Mouse (Mus musculus): ENCODE results near the gene CK137956. TPM values are rescaled to one million over a fixed set of nuclear protein-coding genes. Genes with fewer than 3 reads are reported as not detected.

The CK137956 gene
- not detected in 2 replicates for polyA plus RNA-seq (2016; fragmentation: Nextera tagmentation; extraction: Ambion mirVana)

DNA sequence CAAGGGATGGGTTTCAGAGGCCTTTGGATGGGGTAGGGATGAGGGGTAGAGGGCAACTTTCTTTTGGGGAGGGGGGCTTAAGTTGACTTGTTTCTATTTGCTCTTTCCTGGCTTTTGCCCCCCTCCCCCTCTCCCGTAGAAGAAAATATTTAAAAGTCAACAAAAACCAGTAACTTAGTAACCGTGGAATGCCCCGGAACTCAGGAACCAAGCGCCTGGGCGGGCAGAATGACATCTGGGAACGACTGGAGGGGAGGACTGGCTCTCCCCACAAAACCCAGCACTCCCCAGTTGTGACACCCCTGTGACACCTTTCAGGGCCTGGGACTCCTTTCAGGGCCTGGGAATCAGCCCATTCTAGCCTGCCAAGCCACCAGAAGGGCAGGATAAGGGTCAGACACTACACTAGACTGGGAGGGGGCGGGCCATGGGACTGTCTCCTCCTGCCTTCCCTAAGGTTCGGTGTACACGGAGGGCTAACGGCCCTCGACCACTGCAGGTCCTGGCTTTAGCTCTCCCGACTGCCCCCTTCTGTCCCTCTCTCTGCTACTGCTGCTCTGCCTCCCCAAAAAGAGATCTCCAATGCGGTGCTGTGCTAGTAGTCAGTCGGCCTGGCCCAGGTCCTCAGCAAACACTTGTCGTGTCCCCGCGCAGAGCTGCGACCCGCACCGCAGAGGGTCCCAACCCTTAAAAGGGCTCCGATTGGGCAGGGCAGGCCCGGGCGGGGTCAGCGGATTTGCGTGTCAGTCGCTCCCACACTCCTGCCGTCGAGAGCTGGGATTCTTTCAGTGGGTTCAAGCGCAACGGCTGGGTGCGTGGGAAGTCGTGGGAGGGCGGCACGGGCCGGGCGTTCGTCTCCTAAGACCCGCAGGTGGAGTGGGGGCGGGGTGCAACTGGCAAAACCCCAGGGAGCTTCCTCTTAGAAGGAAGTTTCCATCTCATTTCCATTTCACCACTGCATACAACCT lies at the start of gene CK137956:
Gene CK137956, minus strand, starts transcription at position 51 of the 968 bp plus-strand sequence.
- no peak within 1 kb of the TSS for H3K4me3 ChIP-seq
- no peaks in the 10 kb centered on the region for H3K9me3 ChIP-seq
- H3K36me3 ChIP-seq, result no peaks in the 10 kb centered on the region
- no peak within 1 kb of the TSS for H3K27ac ChIP-seq
- peaks cover 66% of the 10 kb centered on the region for H3K27me3 ChIP-seq (ENCODE audit: insufficient read depth, poor library complexity, severe bottlenecking)
- no peak for DNase-seq (ENCODE audit: low spot score)
- 3% methylated on average over 39 of the region's 39 CpGs for WGBS
- H3K4me1 ChIP-seq, result peaks cover 4% of the 10 kb centered on the region; the same call in 1 of the 2 replicates

DNA sequence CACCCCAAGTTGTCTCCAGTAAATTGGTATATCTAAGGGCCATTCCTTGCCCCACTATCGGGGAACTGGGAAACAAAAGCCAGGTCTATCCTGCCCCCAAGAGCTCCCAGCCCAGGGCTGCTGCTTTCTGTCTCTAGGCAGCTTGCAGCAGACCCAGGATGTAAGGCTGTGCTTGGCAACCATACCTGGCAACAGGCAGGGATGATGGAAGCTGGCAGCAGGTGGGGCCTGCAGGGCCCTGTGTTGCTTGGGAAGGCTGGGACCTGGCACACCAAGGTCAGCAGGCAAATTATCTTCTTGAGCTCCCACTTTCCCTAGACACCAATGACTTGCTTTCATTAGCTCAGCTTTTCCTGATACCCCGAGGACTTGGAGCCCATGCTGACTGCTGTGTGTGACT lies 48.7 kb upstream of the CK137956 start:
- 68% methylated on average over 2 of the region's 2 CpGs for WGBS
- Histone ChIP-seq H3K27ac (no peak overlapping the region), H3K27me3 (ENCODE audit: insufficient read depth, poor library complexity, severe bottlenecking) (peaks cover 8% of the 10 kb centered on the region; the same call in 1 of the 2 replicates), H3K36me3 (no peaks in the 10 kb centered on the region), H3K4me3 (no peak overlapping the region), H3K4me1 (peaks cover 6% of the 10 kb centered on the region; the same call in 1 of the 2 replicates), H3K9me3 (no peaks in the 10 kb centered on the region)
- DNase-seq (ENCODE audit: low spot score), result no peak

DNA sequence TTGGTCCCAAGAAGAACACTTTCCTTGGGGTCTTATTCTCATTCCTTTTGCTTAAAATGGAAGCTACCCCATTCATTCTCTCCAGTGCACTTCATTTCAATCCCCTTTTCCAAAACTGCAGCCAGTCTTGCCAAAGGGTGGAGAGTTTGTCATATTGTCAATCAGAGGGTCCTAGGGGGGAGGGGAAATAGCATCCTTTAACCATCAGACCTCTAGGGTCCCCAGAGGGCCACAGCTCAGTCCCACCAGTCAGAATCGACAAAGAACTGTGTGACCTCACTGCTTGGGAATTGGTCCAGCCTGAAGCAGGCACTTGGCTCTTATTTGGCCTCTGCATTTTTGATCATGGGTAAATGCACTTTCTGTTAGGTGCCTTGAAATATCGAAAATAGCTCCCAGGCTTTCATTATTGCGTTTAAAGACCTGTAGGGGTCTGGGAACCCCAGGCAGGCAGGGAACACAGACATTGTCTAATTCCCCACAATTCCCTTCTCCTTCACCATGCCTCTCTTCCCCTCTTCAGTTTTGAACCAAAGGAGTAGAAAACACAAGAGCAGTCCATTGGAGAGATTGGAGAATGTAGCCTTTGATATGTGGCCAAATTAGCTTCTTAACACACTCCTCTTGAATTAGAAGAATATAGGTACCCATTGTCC lies 34.2 kb upstream of the CK137956 start:
- no peak for DNase-seq (ENCODE audit: low spot score)

DNA sequence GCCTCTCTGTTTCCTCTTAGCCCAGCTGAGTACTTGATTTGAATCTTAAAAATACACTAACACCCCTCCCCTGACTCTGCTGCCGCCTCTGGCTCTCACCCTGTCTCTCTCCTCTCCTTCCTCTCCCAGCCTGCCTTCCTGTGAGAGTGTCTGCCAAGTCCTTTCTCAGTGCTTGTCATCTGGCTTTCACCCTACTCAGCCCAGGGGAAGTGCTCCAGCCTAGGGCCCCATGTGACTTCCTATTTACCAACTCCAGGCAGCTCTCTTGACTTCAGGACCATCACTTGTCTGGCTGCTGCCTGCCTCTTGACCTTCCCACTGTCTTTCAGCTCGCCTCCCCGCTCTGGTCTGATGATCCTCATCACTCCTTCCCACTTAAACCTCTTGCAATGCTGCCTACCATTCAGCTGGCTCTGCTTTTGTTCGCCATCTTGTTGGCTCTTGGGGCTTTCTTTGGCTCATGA lies 31.9 kb upstream of the CK137956 start:
- Histone ChIP-seq H3K4me1 (0 out of 2 replicates have a peak, but pooled peaks cover 5% of the 10 kb centered on the region), H3K4me3 (no peak overlapping the region), H3K27ac (no peak overlapping the region), H3K36me3 (no peaks in the 10 kb centered on the region), H3K9me3 (no peaks in the 10 kb centered on the region), H3K27me3 (ENCODE audit: insufficient read depth, poor library complexity, severe bottlenecking) (peaks cover 9% of the 10 kb centered on the region; the same call in 1 of the 2 replicates)
- DNase-seq (ENCODE audit: low spot score), result no peak
- WGBS, result 55% methylated on average over 4 of the region's 4 CpGs

More for the DNA sequence above, 34.2 kb upstream of the CK137956 start:
- peaks cover 3% of the 10 kb centered on the region; the same call in 1 of the 2 replicates for H3K27me3 ChIP-seq (ENCODE audit: insufficient read depth, poor library complexity, severe bottlenecking)
- H3K27ac ChIP-seq, result no peak overlapping the region
- no peaks in the 10 kb centered on the region for H3K36me3 ChIP-seq
- no peak overlapping the region for H3K4me3 ChIP-seq
- H3K4me1 ChIP-seq, result 0 out of 2 replicates have a peak, but pooled peaks cover 5% of the 10 kb centered on the region
- 63% methylated on average over 3 of the region's 3 CpGs for WGBS
- no peaks in the 10 kb centered on the region for H3K9me3 ChIP-seq

DNA sequence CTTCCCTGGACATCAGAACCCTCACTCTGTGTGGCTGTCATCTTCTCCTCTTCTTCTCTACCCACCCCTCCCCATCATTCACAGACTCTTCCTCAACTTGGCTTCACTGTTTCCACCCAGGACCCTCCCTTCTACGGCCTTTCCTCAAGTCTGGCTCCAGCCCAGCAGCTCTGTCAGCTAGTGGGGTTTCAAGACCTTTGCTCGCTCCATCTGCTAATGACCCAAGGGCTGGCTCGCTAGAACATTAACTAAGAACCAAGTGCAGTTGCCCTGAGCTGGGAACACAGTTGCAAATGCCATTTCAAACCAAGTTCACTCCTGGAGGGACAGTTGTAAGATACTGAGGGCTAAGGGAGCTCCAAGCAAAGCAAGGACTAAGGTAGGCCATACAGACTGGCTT lies 28.5 kb upstream of the CK137956 start:
- 76% methylated on average over 3 of the region's 3 CpGs for WGBS
- H3K4me3 ChIP-seq, result no peak overlapping the region
- H3K36me3 ChIP-seq, result no peaks in the 10 kb centered on the region
- H3K27me3 ChIP-seq (ENCODE audit: insufficient read depth, poor library complexity, severe bottlenecking), result peaks cover 6% of the 10 kb centered on the region; the same call in 1 of the 2 replicates
- no peaks in the 10 kb centered on the region for H3K9me3 ChIP-seq
- 0 out of 2 replicates have a peak, but pooled peaks cover 5% of the 10 kb centered on the region for H3K4me1 ChIP-seq
- no peak for DNase-seq (ENCODE audit: low spot score)
- H3K27ac ChIP-seq, result no peak overlapping the region

DNA sequence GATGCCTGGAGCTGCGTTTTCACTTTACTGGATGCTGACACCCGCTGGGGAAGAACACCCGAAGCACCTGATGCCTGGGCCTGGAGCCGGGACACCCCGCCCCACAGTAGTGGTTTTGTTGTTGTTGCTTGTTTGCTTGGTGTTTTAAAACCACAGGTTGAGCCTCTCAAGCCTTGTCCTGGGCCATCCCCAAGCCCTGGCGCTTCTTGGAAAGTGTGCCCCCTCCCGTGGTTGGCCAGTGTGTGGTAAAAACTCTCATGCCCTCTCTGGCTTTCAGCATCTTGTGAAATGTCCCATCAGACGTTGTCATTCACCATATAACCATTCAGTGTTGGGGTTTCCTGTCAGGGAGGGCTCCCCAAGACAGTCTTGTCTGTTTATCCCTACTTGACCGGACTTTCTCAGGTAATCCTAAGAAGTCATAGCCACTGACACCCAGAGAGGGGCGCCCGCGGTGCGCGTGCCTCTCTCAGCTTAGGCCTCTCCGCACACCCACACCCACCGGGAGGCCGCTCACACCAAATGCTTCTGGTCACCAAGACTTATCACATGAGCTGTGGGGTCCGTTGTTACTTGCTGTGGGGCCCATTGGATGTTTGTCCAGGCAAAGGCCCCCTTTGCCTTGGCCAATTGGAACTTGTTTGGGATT lies 18.7 kb upstream of the CK137956 start:
- no peak for DNase-seq (ENCODE audit: low spot score)
- Histone ChIP-seq H3K36me3 (no peaks in the 10 kb centered on the region), H3K9me3 (no peaks in the 10 kb centered on the region), H3K27me3 (ENCODE audit: insufficient read depth, poor library complexity, severe bottlenecking) (peaks cover 85% of the 10 kb centered on the region), H3K4me1 (peaks cover 19% of the 10 kb centered on the region), H3K4me3 (no peak overlapping the region), H3K27ac (no peak overlapping the region)
- WGBS, result 4% methylated on average over 18 of the region's 18 CpGs

DNA sequence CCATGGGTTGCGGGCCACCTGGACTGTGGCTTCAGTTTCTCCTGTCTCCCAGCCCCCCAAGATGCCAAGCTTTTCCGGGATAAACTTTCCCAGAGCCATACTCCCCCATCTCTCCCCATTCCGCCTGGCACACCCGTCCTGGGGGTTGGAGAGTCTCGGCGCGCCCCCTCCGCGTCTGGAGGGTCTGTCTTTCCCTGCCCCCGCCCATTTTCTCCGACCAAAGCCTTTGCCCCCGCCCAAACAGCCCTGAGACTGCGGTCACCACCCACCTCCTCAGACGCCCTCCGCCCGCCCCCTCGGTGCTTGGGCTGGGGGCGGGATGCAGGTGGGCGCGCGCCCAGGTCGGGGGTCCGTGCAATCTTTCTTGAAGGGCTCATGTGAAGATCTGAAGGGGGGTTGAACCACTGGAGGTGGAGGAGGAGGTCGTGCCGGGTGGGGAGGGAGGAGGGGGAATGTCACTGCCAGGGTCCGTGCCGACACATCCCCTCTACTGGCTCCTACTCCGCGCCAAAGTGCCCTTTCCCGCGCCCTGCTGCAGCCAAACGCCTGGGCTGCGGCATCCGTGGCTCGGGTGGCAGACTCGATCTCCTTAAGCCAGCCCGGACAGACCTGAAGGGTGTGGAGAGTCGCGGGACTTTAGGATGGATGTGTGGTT lies 17.9 kb upstream of the CK137956 start:
- DNase-seq (ENCODE audit: low spot score), result no peak
- WGBS, result 1% methylated on average over 39 of the region's 39 CpGs
- Histone ChIP-seq H3K27ac (no peak overlapping the region), H3K9me3 (no peaks in the 10 kb centered on the region), H3K27me3 (ENCODE audit: insufficient read depth, poor library complexity, severe bottlenecking) (peaks cover 88% of the 10 kb centered on the region), H3K4me3 (peak overlapping the region; percentile 65), H3K4me1 (peaks cover 19% of the 10 kb centered on the region), H3K36me3 (no peaks in the 10 kb centered on the region)

DNA sequence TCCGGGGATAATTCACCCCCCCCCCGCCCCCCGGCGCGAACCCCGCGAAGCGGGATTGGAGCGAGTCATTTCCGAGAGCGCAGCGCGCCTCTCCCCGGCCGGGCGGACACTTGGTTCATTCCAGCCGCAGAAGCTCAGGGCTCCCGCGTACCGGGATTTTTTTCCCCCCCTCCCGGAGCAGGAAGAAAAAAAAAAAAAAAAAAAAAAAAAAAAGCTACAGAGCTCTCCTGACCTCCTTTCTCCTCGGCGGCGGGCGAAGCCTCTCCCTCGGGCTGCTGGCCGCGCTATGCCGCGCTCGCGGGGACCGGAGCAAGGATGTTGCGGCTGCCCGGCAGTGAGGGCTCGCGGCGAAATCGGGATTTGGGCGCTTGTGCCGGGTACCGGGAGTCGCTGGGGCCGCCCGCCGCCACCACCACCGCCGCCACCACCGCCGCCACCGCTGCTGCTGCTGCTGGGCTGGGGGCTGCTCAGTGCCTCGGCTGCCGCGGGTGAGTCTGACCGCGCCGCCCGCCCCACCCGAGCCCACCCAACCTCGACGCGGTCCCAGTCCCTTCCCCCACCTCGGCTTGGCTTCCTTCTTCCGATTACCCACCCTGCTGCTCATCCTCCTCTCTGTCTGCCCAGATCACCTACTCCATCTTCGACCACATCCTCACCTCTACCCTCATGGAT lies 17.2 kb upstream of the CK137956 start, which contains the start of gene Csmd2:
Gene Csmd2, plus strand, starts transcription at position 74 of the 672 bp plus-strand sequence.
- Histone ChIP-seq H3K4me3 (peak within 1 kb of the TSS; percentile 65), H3K36me3 (no peaks in the 10 kb centered on the region), H3K27ac (peak within 1 kb of the TSS; percentile 47; the same call in 1 of the 2 replicates), H3K4me1 (peaks cover 19% of the 10 kb centered on the region), H3K9me3 (no peaks in the 10 kb centered on the region), H3K27me3 (ENCODE audit: insufficient read depth, poor library complexity, severe bottlenecking) (peaks cover 81% of the 10 kb centered on the region)
- no peak for DNase-seq (ENCODE audit: low spot score)
- WGBS, result 0% methylated on average over 50 of the region's 65 CpGs

DNA sequence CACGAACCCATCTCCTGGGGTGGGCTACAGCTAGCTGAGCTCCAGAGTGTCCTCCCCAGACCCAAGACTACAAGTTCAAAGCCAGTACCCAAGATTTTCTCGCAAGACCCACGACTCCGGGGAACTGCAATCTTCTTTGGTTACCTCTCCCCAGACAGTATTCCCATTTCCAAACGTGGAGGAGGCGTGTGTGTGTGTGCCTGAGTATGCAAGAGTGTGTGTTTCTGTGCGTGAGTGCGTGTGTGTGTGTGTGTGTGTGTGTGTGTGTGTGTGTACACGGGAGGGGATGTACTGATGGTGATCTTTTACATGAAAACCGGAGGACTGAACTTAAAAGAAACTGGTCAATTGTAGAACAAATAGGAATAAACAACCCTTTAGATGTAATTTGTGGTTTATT lies 16.5 kb upstream of the CK137956 start:
- H3K9me3 ChIP-seq, result no peaks in the 10 kb centered on the region
- no peaks in the 10 kb centered on the region for H3K36me3 ChIP-seq
- peaks cover 19% of the 10 kb centered on the region for H3K4me1 ChIP-seq
- no peak overlapping the region for H3K27ac ChIP-seq
- H3K4me3 ChIP-seq, result peak overlapping the region; percentile 65
- H3K27me3 ChIP-seq (ENCODE audit: insufficient read depth, poor library complexity, severe bottlenecking), result peaks cover 75% of the 10 kb centered on the region
- 5% methylated on average over 10 of the region's 10 CpGs for WGBS
- DNase-seq (ENCODE audit: low spot score), result no peak

DNA sequence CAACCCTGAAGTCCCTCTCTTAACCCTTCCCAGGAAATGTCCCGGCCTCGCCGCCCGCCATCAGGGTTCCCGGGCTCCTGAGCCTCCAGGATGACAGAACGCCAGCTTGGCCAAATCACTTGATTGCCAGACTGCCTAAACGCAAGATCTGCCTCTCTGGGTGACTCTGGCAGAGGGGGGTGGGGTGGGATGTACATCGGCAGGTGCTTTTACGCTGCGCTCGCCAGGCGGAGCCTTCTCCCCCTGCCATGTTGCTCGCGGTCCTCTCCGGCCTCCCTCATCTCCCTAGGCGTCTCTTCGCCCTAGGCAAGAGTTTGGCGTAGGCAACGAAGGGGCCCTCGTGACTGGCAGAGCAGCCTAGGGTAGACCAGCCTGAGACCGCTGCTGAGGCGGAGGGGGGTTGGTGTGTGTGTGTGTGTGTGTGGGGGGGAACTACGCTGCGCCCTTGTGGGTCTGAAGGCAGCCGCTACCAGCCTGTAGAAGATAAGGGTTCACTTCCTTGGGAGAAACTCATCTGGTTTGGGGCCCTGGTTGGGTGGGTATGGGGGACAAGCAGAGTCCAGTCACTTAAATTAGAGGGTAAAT lies 15.8 kb upstream of the CK137956 start:
- no peak for DNase-seq (ENCODE audit: low spot score)
- Histone ChIP-seq H3K4me3 (peak overlapping the region; percentile 40), H3K9me3 (no peaks in the 10 kb centered on the region), H3K36me3 (no peaks in the 10 kb centered on the region), H3K27me3 (ENCODE audit: insufficient read depth, poor library complexity, severe bottlenecking) (peaks cover 71% of the 10 kb centered on the region), H3K27ac (no peak overlapping the region), H3K4me1 (peaks cover 19% of the 10 kb centered on the region)
- 2% methylated on average over 25 of the region's 25 CpGs for WGBS

DNA sequence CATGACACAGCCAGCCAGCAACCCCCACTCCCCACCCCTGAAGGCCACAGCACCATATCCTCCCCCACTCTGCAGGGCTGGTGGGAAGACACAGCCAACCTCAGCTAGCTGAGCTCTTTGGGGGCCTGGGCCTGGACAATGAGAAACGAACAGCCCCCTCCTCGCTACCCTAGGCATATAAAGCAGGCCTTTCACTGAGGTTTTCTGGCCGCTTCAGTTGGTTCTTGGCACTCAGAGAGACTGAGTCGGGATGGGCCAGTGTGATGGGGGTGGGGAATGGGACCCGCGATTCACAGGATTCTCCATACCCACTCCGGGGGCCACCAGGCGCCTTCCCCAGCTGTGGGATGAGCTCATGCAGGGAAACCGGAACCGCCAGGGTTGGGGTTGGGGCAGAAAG lies 15.1 kb upstream of the CK137956 start:
- WGBS, result 13% methylated on average over 10 of the region's 10 CpGs
- Histone ChIP-seq H3K9me3 (no peaks in the 10 kb centered on the region), H3K27ac (no peak overlapping the region), H3K4me3 (no peak overlapping the region; the same call in 1 of the 2 replicates), H3K27me3 (ENCODE audit: insufficient read depth, poor library complexity, severe bottlenecking) (peaks cover 68% of the 10 kb centered on the region), H3K4me1 (peaks cover 19% of the 10 kb centered on the region), H3K36me3 (no peaks in the 10 kb centered on the region)
- DNase-seq (ENCODE audit: low spot score), result no peak

All from heart, embryonic 10.5 days (tissue).